Mouse (Mus musculus) megakaryocyte, embryonic 14.5 days (primary cell): Measurements from ENCODE around the gene Sema5b.

Source experiments
- FLI1 ChIP-seq: IDR thresholded peaks from 2 replicates; pipeline ENCODE4 v1.6.1; 2012; ENCODE audit warnings: low read length, inconsistent platforms, mixed read lengths
- GATA1 ChIP-seq: IDR thresholded peaks from 3 replicates; pipeline ENCODE4 v1.6.1; 2012; ENCODE audit warnings: mixed read lengths, low read length, inconsistent platforms, borderline replicate concordance

DNA sequence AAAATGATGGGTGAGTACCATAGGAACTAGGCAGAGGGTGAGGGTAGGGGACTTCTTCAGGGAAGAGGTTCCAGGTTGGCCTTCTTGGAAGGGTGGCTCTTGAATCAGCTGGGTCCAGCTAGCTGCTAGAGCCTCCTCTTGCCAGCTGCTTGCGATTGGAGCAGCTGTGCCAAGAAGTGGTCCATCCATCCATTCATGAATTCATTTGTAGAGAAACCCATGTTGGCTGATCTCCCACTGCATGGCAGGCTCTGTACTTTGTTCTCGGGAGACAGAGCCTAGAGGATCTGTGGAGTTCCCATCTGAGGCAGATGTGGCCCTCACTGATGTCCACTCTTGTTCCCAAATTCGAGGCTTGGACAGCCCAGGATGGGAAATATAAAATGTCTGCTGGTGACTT, 66.3 kb downstream of the Sema5b start:
- TF ChIP-seq GATA1 (no peak), FLI1 (no peak)
